Mouse (Mus musculus): ENCODE data around the gene Gm16503. TPM values are rescaled to one million over a fixed set of nuclear protein-coding genes. Genes with fewer than 3 reads are reported as not detected.
"Not testable (repeated sequence)": the region's sequence is repeated elsewhere in the genome, so short reads cannot be mapped to it uniquely, and the experiment has no call there.

Gm16503 gene
- total and polyA plus RNA-seq, 2 experiments = not detected

GRCm38 (mm10) chr4:147525125-147525524 lies 14.9 kb upstream of the Gm16503 start:
- WGBS = 77% methylated on average over 1 of the region's 1 CpGs
- no peaks in the 10 kb centered on the region for H3K4me1 ChIP-seq (ENCODE audit: control insufficient read depth, insufficient read depth, low read length)
- H3K4me3 ChIP-seq (ENCODE audit: insufficient read depth, low read depth, low read length) = no peak overlapping the region
- no peaks in the 10 kb centered on the region for H3K36me3 ChIP-seq (ENCODE audit: control insufficient read depth, insufficient read depth, low read length)
- TF ChIP-seq POLR2A (IDR thresholded peaks at IDR 0.05; ENCODE audit: extremely low read depth, insufficient read depth, low read length) (no peak), CTCF (IDR thresholded peaks at IDR 0.05; ENCODE audit: low read depth, low read length) (no peak)
- DNase-seq (ENCODE audit: extremely low read depth, low read depth, low spot score) = no peak
- 0 out of 2 replicates have a peak, but pooled peaks cover 2% of the 10 kb centered on the region for H3K79me2 ChIP-seq (ENCODE audit: control insufficient read depth, insufficient read depth, low read length)
- H3K27me3 ChIP-seq (ENCODE audit: control insufficient read depth, insufficient read depth, low read length) = peaks cover 3% of the 10 kb centered on the region; the same call in 1 of the 2 replicates
- no peak overlapping the region for H3K9ac ChIP-seq (ENCODE audit: low read depth, low read length)
- H3K27ac ChIP-seq (replicated peaks; ENCODE audit: insufficient read depth, low read depth, low read length) = no peak overlapping the region

- Histone ChIP-seq H3K27me3 (ENCODE audit: control insufficient read depth, insufficient read depth, low read length) (no peaks in the 10 kb centered on the region), H3K4me1 (ENCODE audit: control insufficient read depth, insufficient read depth, low read length) (no peaks in the 10 kb centered on the region)
- WGBS = 84% methylated on average over 1 of the region's 1 CpGs
Observed at GRCm38 (mm10) chr4:147530366-147530765, 9.7 kb upstream of the Gm16503 start.

GRCm38 (mm10) chr4:147535916-147536315 lies 4.1 kb upstream of the Gm16503 start:
- H3K27me3 ChIP-seq (ENCODE audit: control insufficient read depth, insufficient read depth, low read length); H3K27ac ChIP-seq (replicated peaks; ENCODE audit: insufficient read depth, low read depth, low read length); H3K4me1 ChIP-seq (ENCODE audit: control insufficient read depth, insufficient read depth, low read length); H3K79me2 ChIP-seq (ENCODE audit: control insufficient read depth, insufficient read depth, low read length); DNase-seq (ENCODE audit: extremely low read depth, low read depth, low spot score); H3K9ac ChIP-seq (ENCODE audit: low read depth, low read length); H3K36me3 ChIP-seq (ENCODE audit: control insufficient read depth, insufficient read depth, low read length); H3K4me3 ChIP-seq (ENCODE audit: insufficient read depth, low read depth, low read length): not testable (repeated sequence)

More at GRCm38 (mm10) chr4:147530366-147530765, 9.7 kb upstream of the Gm16503 start:
- H3K9ac ChIP-seq (ENCODE audit: low read depth, low read length) = no peak overlapping the region
- no peaks in the 10 kb centered on the region for H3K79me2 ChIP-seq (ENCODE audit: control insufficient read depth, insufficient read depth, low read length)
- no peak overlapping the region for H3K4me3 ChIP-seq (ENCODE audit: insufficient read depth, low read depth, low read length)
- H3K27ac ChIP-seq (replicated peaks; ENCODE audit: insufficient read depth, low read depth, low read length) = no peak overlapping the region
- no peak for DNase-seq (ENCODE audit: extremely low read depth, low read depth, low spot score)
- TF ChIP-seq CTCF (IDR thresholded peaks at IDR 0.05; ENCODE audit: low read depth, low read length) (no peak), POLR2A (IDR thresholded peaks at IDR 0.05; ENCODE audit: extremely low read depth, insufficient read depth, low read length) (no peak)
- H3K36me3 ChIP-seq (ENCODE audit: control insufficient read depth, insufficient read depth, low read length) = no peaks in the 10 kb centered on the region

- 66% methylated on average over 2 of the region's 2 CpGs for WGBS
- no peak for DNase-seq (ENCODE audit: extremely low read depth, low read depth, low spot score)
- Histone ChIP-seq H3K79me2 (ENCODE audit: control insufficient read depth, insufficient read depth, low read length) (no peaks in the 10 kb centered on the region), H3K27ac (replicated peaks; ENCODE audit: insufficient read depth, low read depth, low read length) (no peak overlapping the region), H3K27me3 (ENCODE audit: control insufficient read depth, insufficient read depth, low read length) (no peaks in the 10 kb centered on the region; the same call in 1 of the 2 replicates), H3K36me3 (ENCODE audit: control insufficient read depth, insufficient read depth, low read length) (no peaks in the 10 kb centered on the region), H3K4me1 (ENCODE audit: control insufficient read depth, insufficient read depth, low read length) (no peaks in the 10 kb centered on the region), H3K9ac (ENCODE audit: low read depth, low read length) (no peak overlapping the region), H3K4me3 (ENCODE audit: insufficient read depth, low read depth, low read length) (no peak overlapping the region)
- no peak for TF ChIP-seq POLR2A (IDR thresholded peaks at IDR 0.05; ENCODE audit: extremely low read depth, insufficient read depth, low read length)
- no peak for TF ChIP-seq CTCF (IDR thresholded peaks at IDR 0.05; ENCODE audit: low read depth, low read length)
Observed at GRCm38 (mm10) chr4:147537702-147538101, 2.3 kb upstream of the Gm16503 start.

GRCm38 (mm10) chr4:147541105-147541504 lies 1.1 kb downstream of the Gm16503 start:
- H3K27ac ChIP-seq (replicated peaks; ENCODE audit: insufficient read depth, low read depth, low read length) = no peak overlapping the region
- H3K4me3 ChIP-seq (ENCODE audit: insufficient read depth, low read depth, low read length) = no peak overlapping the region
- no peaks in the 10 kb centered on the region for H3K79me2 ChIP-seq (ENCODE audit: control insufficient read depth, insufficient read depth, low read length)
- H3K27me3 ChIP-seq (ENCODE audit: control insufficient read depth, insufficient read depth, low read length) = no peaks in the 10 kb centered on the region; the same call in 1 of the 2 replicates
- H3K36me3 ChIP-seq (ENCODE audit: control insufficient read depth, insufficient read depth, low read length) = no peaks in the 10 kb centered on the region
- TF ChIP-seq CTCF (IDR thresholded peaks at IDR 0.05; ENCODE audit: low read depth, low read length) (no peak), POLR2A (IDR thresholded peaks at IDR 0.05; ENCODE audit: extremely low read depth, insufficient read depth, low read length) (no peak)
- no peaks in the 10 kb centered on the region for H3K4me1 ChIP-seq (ENCODE audit: control insufficient read depth, insufficient read depth, low read length)
- no peak for DNase-seq (ENCODE audit: extremely low read depth, low read depth, low spot score)
- no peak overlapping the region for H3K9ac ChIP-seq (ENCODE audit: low read depth, low read length)

GRCm38 (mm10) chr4:147553071-147553470 lies 13.1 kb downstream of the Gm16503 start, which contains the start of gene Zfp985:
Gene Zfp985 (plus strand): TSS chr4:147553277.
- 68% methylated on average over 5 of the region's 5 CpGs for WGBS
- DNase-seq (ENCODE audit: extremely low read depth, low read depth, low spot score); H3K27ac ChIP-seq (replicated peaks; ENCODE audit: insufficient read depth, low read depth, low read length); H3K27me3 ChIP-seq (ENCODE audit: control insufficient read depth, insufficient read depth, low read length); H3K4me1 ChIP-seq (ENCODE audit: control insufficient read depth, insufficient read depth, low read length); H3K4me3 ChIP-seq (ENCODE audit: insufficient read depth, low read depth, low read length); H3K9ac ChIP-seq (ENCODE audit: low read depth, low read length); H3K36me3 ChIP-seq (ENCODE audit: control insufficient read depth, insufficient read depth, low read length); H3K79me2 ChIP-seq (ENCODE audit: control insufficient read depth, insufficient read depth, low read length): not testable (repeated sequence)

GRCm38 (mm10) chr4:147554361-147554760 lies 14.3 kb downstream of the Gm16503 start:
- not testable (repeated sequence) for H3K9ac ChIP-seq (ENCODE audit: low read depth, low read length); H3K4me1 ChIP-seq (ENCODE audit: control insufficient read depth, insufficient read depth, low read length)
- WGBS = 58% methylated on average over 2 of the region's 2 CpGs

GRCm38 (mm10) chr4:147556921-147557320 lies 16.9 kb downstream of the Gm16503 start:
- not testable (repeated sequence) for H3K79me2 ChIP-seq (ENCODE audit: control insufficient read depth, insufficient read depth, low read length); H3K9ac ChIP-seq (ENCODE audit: low read depth, low read length); H3K27ac ChIP-seq (replicated peaks; ENCODE audit: insufficient read depth, low read depth, low read length); H3K27me3 ChIP-seq (ENCODE audit: control insufficient read depth, insufficient read depth, low read length); DNase-seq (ENCODE audit: extremely low read depth, low read depth, low spot score); H3K4me3 ChIP-seq (ENCODE audit: insufficient read depth, low read depth, low read length); H3K36me3 ChIP-seq (ENCODE audit: control insufficient read depth, insufficient read depth, low read length); H3K4me1 ChIP-seq (ENCODE audit: control insufficient read depth, insufficient read depth, low read length)
- WGBS = 56% methylated on average over 1 of the region's 1 CpGs

More at GRCm38 (mm10) chr4:147554361-147554760, 14.3 kb downstream of the Gm16503 start:
- H3K79me2 ChIP-seq (ENCODE audit: control insufficient read depth, insufficient read depth, low read length); H3K27me3 ChIP-seq (ENCODE audit: control insufficient read depth, insufficient read depth, low read length); H3K27ac ChIP-seq (replicated peaks; ENCODE audit: insufficient read depth, low read depth, low read length); H3K36me3 ChIP-seq (ENCODE audit: control insufficient read depth, insufficient read depth, low read length); DNase-seq (ENCODE audit: extremely low read depth, low read depth, low spot score); H3K4me3 ChIP-seq (ENCODE audit: insufficient read depth, low read depth, low read length): not testable (repeated sequence)

- H3K27me3 ChIP-seq (ENCODE audit: control insufficient read depth, insufficient read depth, low read length); H3K36me3 ChIP-seq (ENCODE audit: control insufficient read depth, insufficient read depth, low read length); H3K9ac ChIP-seq (ENCODE audit: low read depth, low read length); H3K27ac ChIP-seq (replicated peaks; ENCODE audit: insufficient read depth, low read depth, low read length); H3K4me3 ChIP-seq (ENCODE audit: insufficient read depth, low read depth, low read length); DNase-seq (ENCODE audit: extremely low read depth, low read depth, low spot score); H3K79me2 ChIP-seq (ENCODE audit: control insufficient read depth, insufficient read depth, low read length); H3K4me1 ChIP-seq (ENCODE audit: control insufficient read depth, insufficient read depth, low read length): not testable (repeated sequence)
Observed at GRCm38 (mm10) chr4:147558011-147558410, 18.0 kb downstream of the Gm16503 start.

Measured in liver, adult 2 months (tissue).